Mouse (Mus musculus) ES-E14 (cell line): Measurements from ENCODE around the gene Zfp768.
A peak's percentile ranks its signal among the peaks of the same experiment; 100 is the strongest.

ENCODE experiments used
- CHD2 ChIP-seq: IDR thresholded peaks from 2 replicates; pipeline ENCODE4 v1.6.1; 2014; ENCODE audit warnings: mild to moderate bottlenecking, low read depth, low read length, inconsistent platforms
- HCFC1 ChIP-seq: IDR thresholded peaks from 2 replicates; pipeline ENCODE4 v1.6.1; 2012; ENCODE audit warnings: low read length, inconsistent platforms, borderline replicate concordance; ENCODE audit not compliant: insufficient read depth
- MAFK ChIP-seq: IDR thresholded peaks from 2 replicates; pipeline ENCODE4 v1.6.1; 2014; ENCODE audit warnings: mild to moderate bottlenecking, low read depth, low read length, inconsistent platforms; ENCODE audit not compliant: insufficient read depth
- ZC3H11A ChIP-seq: IDR thresholded peaks from 2 replicates; pipeline ENCODE4 v1.6.1; 2012; ENCODE audit warnings: low read depth, mild to moderate bottlenecking, inconsistent platforms, low read length, borderline replicate concordance
- ZNF384 ChIP-seq: IDR thresholded peaks from 2 replicates; pipeline ENCODE4 v1.6.1; 2012; ENCODE audit warnings: low read depth, low read length, inconsistent platforms

- no peak for TF ChIP-seq MAFK
- TF ChIP-seq ZC3H11A: no peak
- TF ChIP-seq ZNF384: no peak
- peak; percentile 86 for TF ChIP-seq HCFC1
- TF ChIP-seq CHD2: 0 out of 2 replicates have a peak, but pooled peaks have one; percentile 5
Observed at GRCm38 (mm10) chr7:127393157-127393943, 48.0 kb upstream of the Zfp768 start, which contains the start of gene E430018J23Rik.
